Comparison of ENCODE assay signal across 14 mouse cellular contexts in the genomic region with DNA sequence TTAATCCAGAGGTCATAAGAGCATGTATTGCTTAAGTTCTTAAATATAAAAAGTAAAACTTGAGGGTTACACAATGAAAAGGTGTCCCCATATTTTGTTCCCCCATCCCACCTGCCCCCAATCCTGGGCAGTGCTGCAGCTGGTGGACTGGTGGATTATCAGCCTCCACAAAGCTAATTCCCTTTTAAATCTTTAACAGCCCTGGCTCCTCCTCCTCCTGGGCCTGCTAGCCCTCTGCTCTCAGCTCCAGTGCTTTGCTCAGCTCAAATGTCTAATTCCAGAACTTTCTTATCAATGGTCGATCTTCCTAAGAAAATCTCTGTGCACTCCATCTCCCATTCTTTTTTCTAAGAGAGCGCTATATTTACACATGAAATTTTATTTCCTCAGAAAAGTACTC. TPM values are rescaled to one million over a fixed set of nuclear protein-coding genes. Genes with fewer than 3 reads are reported as not detected.
DNase-seq lines count a peak whose midpoint lies in the region; ATAC-seq and TF ChIP-seq lines count a peak whose summit lies in the region.
"Had no signal": no experiment of that assay in that cellular context is flagged by ENCODE, and none has a peak within 500 bp of the region (broad histone marks: within the 10 kb centered on the region; RNA-seq: fewer than 3 reads in every experiment).

No protein-coding gene starts in this region.

- no peak for TF ChIP-seq CTCF in kidney, adult 2 months (conservative IDR thresholded peaks at IDR 0.05; ENCODE audit: insufficient read depth, insufficient read length, low read depth, low read length)

- H3K9me3 ChIP-seq in liver, embryonic 12.5 days (replicated peaks): no peaks in the 10 kb centered on the region
- H3K9me3 ChIP-seq in intestine, embryonic 16.5 days (ENCODE audit: control insufficient read depth, low read length): no peaks in the 10 kb centered on the region
- H3K9me3 ChIP-seq: heart, embryonic 12.5 days; limb, embryonic 15.5 days; midbrain, embryonic 12.5 days had no signal

- ATAC-seq in liver, embryonic 12.5 days: no peak
- ATAC-seq in intestine, embryonic 16.5 days: no peak
- ATAC-seq: forebrain, embryonic 14.5 days had no signal

- peaks cover 6% of the 10 kb centered on the region for H3K36me3 ChIP-seq in liver, embryonic 12.5 days
- no peaks in the 10 kb centered on the region for H3K36me3 ChIP-seq in intestine, embryonic 16.5 days (ENCODE audit: control insufficient read depth, insufficient read depth, low read length)
- H3K36me3 ChIP-seq in kidney, adult 2 months (ENCODE audit: control insufficient read depth, insufficient read depth, low read length): no peaks in the 10 kb centered on the region; the same call in 1 of the 2 replicates
- H3K36me3 ChIP-seq: limb, embryonic 15.5 days; midbrain, embryonic 12.5 days had no signal

- no peak overlapping the region for H3K27ac ChIP-seq in liver, embryonic 12.5 days
- no peak overlapping the region for H3K27ac ChIP-seq in intestine, embryonic 16.5 days (ENCODE audit: low read length)
- H3K27ac ChIP-seq in kidney, adult 2 months (ENCODE audit: insufficient read depth, low read depth, low read length): no peak overlapping the region
- H3K27ac ChIP-seq: limb, embryonic 15.5 days; midbrain, embryonic 12.5 days had no signal

- 0 out of 2 replicates have a peak overlapping the region, but pooled peaks have one; percentile 10 for H3K4me2 ChIP-seq in liver, embryonic 12.5 days
- H3K4me2 ChIP-seq in intestine, embryonic 16.5 days (ENCODE audit: low read depth, low read length): peak overlapping the region; percentile 30; the same call in 1 of the 2 replicates
- H3K4me2 ChIP-seq: heart, embryonic 12.5 days; limb, embryonic 15.5 days had no signal

- no peak for DNase-seq in liver
- peak; percentile 70 for DNase-seq in kidney, adult 2 months
- DNase-seq in kidney, postnatal 25 days: peak; percentile 52 to 71
- DNase-seq in right cerebral cortex, postnatal 14 days: no peak
- DNase-seq in adrenal gland, postnatal 10 days: no peak
- DNase-seq in adrenal gland, postnatal 36 days: no peak
- DNase-seq: cerebellum, adult 8-10 months; layer of hippocampus, adult 9-11 months had no signal

- 76% methylated on average over 2 of the region's 2 CpGs for WGBS in liver, embryonic 12.5 days (ENCODE audit: insufficient replicate concordance)
- 62% methylated on average over 2 of the region's 2 CpGs for WGBS in intestine, embryonic 16.5 days
- WGBS in kidney, adult 2 months: 36% methylated on average over 2 of the region's 2 CpGs

- no peak overlapping the region for H3K9ac ChIP-seq in liver, embryonic 12.5 days
- no peak overlapping the region for H3K9ac ChIP-seq in intestine, embryonic 16.5 days (ENCODE audit: low read depth, low read length)
- H3K9ac ChIP-seq: heart, embryonic 12.5 days; limb, embryonic 15.5 days; midbrain, embryonic 12.5 days had no signal

- H3K4me3 ChIP-seq in liver, embryonic 12.5 days: no peak overlapping the region
- H3K4me3 ChIP-seq in intestine, embryonic 16.5 days (ENCODE audit: low read length): no peak overlapping the region
- H3K4me3 ChIP-seq in kidney, adult 2 months (ENCODE audit: insufficient read depth, low read depth, low read length): no peak overlapping the region
- H3K4me3 ChIP-seq: heart, embryonic 12.5 days; limb, embryonic 15.5 days; midbrain, embryonic 12.5 days had no signal

- no peaks in the 10 kb centered on the region for H3K27me3 ChIP-seq in liver, embryonic 12.5 days (replicated peaks)
- H3K27me3 ChIP-seq in intestine, embryonic 16.5 days (replicated peaks; ENCODE audit: control insufficient read depth, insufficient read depth, low read length): no peaks in the 10 kb centered on the region
- H3K27me3 ChIP-seq in kidney, adult 2 months (replicated peaks; ENCODE audit: control insufficient read depth, insufficient read depth, low read length): no peaks in the 10 kb centered on the region
- H3K27me3 ChIP-seq: heart, embryonic 12.5 days; limb, embryonic 15.5 days; midbrain, embryonic 12.5 days had no signal

- TF ChIP-seq POLR2A in kidney, adult 2 months (IDR thresholded peaks at IDR 0.05; ENCODE audit: low read depth, low read length): no peak

- peaks cover 36% of the 10 kb centered on the region for H3K4me1 ChIP-seq in liver, embryonic 12.5 days
- 0 out of 2 replicates have a peak, but pooled peaks cover 4% of the 10 kb centered on the region for H3K4me1 ChIP-seq in intestine, embryonic 16.5 days (ENCODE audit: control insufficient read depth, insufficient read depth, low read length)
- peaks cover 12% of the 10 kb centered on the region for H3K4me1 ChIP-seq in kidney, adult 2 months (ENCODE audit: control insufficient read depth, insufficient read depth, low read length)
- H3K4me1 ChIP-seq: limb, embryonic 15.5 days had no signal

RNA-seq across cellular contexts. Expression of a gene that starts 2.4 kb away (rescaled TPM):
- 16.8 and 17.2 TPM in 2 replicates for polyA plus RNA-seq in liver, embryonic 12.5 days (2016; fragmentation: Nextera tagmentation; extraction: Ambion mirVana)
- 36.3 and 36.9 TPM in 2 replicates for polyA plus RNA-seq in intestine, embryonic 16.5 days (2015; fragmentation: Nextera tagmentation; extraction: Ambion mirVana)
- polyA plus RNA-seq in kidney, adult 2 months (2012; rRNA removed): 32.7 and 33.3 TPM in 2 replicates
- 10 to 100 TPM; 10.4 to 11.0 TPM for total RNA-seq in adrenal gland, postnatal 10 days (2021)
- 10 to 100 TPM in 1 of 2 experiments, 1 to 10 TPM in 1; 9.1 to 11.9 TPM for total RNA-seq in adrenal gland, postnatal 36 days (2021)

Comparison
In these comparisons a context has a peak if more than half of its experiments do, and no peak if none do; other contexts are left out.
1. DNase-seq: peak in kidney, adult 2 months (single experiment) and kidney, postnatal 25 days (2 of 2); none in liver (single experiment), right cerebral cortex, postnatal 14 days (single experiment), adrenal gland, postnatal 10 days (single experiment) and adrenal gland, postnatal 36 days (0 of 2).